Mouse (Mus musculus): ENCODE data around the gene Nap1l2.
A peak's percentile ranks its signal among the peaks of the same experiment; 100 is the strongest.

The Nap1l2 gene

GRCm38 (mm10) chrX:103186431-103186786 lies at the start of gene Nap1l2:
Nap1l2 (minus strand) TSS chrX:103186640.
- ATAC-seq (ENCODE audit: insufficient number of reproducible peaks, low FRiP score, low TSS enrichment), result peak; percentile 96

GRCm38 (mm10) chrX:103215251-103215650 lies 28.8 kb upstream of the Nap1l2 start:
- no peak for ATAC-seq (ENCODE audit: insufficient number of reproducible peaks, low FRiP score, low TSS enrichment)

DNA sequence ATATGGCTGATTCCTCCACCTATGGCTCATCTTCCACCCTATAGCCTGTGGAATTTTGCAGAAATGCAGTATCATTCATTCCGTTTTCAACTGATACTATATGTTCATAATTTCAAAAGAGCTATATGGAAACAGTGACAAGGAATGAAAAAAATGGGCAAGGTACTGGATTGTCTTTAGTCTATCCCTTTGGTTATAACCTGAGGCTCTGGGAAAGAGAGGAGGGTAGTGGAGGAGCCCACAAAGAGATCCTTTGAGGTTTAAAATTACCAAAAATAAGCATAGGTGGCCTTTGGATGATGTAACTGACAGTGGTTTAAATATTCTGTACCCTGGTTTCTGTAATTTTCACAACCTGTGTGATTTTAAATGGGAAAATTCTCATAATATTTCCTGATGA lies 389 bp upstream of the Nap1l2 start:
- ATAC-seq (ENCODE audit: insufficient number of reproducible peaks, low FRiP score, low TSS enrichment), result peak; percentile 42

DNA sequence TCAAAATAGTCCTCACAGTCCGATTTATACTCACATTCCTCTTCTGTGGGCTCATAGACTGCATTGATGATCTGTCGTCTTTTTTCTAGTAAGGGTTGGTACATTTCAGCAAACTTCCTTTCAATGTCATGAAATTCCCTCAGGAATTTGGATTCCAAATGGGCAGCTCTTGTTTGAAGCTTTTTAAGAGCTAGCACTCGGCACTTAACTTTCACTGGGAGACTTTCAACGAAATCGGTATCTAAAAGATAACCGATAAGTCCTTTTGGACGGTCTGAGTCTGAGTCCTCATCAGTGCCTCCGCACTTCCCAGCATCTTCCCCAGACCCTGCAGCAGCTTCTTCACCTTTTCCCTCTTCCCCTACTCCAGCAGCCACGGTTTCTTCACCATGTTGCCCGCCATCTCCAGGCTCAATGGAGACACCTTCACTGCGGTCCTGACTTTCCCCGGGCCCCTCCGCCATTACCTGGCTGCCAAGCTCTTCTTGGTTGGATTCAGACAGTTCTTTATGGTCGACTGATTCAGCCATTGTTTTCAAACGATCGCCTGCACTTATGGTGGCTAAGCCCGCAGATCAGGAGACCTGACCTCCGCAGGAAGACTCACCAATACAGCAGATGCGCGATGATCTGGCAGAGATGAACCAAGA lies 534 bp downstream of the Nap1l2 start:
- peak; percentile 28 for ATAC-seq (ENCODE audit: insufficient number of reproducible peaks, low FRiP score, low TSS enrichment)

DNA sequence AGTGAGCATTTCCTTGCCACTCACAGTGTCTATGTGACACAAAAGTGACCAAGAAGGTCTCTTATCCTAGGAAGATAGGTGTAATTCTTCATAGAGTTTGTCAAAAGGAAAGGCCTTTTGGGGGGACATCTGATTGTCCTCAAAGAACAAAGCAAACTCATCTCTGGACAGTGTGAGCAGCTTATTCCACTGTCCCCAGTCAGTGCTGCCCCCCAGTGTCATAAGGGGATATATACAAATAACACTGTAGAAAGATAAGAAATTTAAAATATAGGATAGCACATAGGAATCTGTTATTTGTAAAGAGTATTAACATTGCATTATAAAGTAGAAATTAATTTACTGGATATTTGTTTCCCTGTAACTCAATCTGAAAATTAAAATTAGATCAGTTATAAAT lies 2.9 kb downstream of the Nap1l2 start:
- ATAC-seq (ENCODE audit: insufficient number of reproducible peaks, low FRiP score, low TSS enrichment), result no peak

DNA sequence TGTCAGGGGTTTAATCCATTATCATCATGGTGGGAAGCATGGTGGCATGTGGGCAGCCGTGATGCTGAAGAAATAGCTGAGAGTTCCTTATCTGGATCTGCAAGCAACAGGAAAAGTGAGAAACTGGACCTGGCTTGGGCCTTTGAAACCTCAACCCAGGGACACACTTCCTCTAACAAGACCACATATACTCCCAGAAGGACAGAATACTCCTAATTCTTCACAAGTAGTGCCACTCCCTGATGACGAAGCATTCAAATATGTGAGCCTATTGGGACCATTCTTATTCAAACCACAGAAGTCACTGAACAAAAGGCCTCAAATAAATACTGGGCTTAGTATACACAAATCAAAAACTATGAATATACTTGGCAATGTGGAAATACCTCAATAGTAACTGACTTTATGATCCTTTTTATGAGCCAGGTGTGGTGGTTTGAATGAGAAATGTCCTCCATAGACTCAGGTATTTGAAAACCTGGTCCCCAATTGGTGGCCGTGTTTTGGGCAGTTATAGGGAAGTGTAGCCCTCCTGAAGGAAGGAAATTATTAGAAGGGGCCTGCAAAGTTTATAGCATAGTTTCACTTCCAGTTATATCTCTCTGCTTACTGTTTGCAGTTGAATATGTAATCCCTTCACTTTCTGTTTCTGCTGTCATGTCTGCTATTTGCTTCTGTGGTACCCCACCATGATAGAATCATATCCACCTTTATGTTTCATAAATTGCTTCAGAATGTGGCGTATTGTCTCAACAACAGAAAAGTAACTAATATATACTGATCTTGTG lies 6.5 kb downstream of the Nap1l2 start:
- no peak for ATAC-seq (ENCODE audit: insufficient number of reproducible peaks, low FRiP score, low TSS enrichment)

- ATAC-seq (ENCODE audit: insufficient number of reproducible peaks, low FRiP score, low TSS enrichment), result peak; percentile 95
Observed at GRCm38 (mm10) chrX:103164948-103165605, 21.4 kb downstream of the Nap1l2 start.

DNA sequence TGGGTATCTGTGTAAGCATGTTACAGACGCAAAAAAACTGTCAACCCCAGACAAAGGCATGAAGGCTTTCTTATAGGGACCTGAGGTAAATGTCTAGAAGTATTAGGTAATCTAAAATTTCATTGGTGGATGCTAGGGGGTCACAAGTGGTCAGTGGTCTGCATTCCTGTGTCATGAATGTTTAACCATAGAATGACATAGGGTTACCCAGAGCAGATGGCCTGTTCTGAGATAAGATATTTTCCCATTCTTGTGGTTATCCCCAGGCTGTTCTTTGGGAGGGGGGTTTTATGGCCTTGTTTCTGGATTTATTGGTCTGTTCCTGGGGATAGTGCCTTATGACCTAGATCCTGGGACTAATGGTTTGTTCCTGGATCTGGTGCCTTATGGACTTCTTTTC lies 30.3 kb downstream of the Nap1l2 start:
- ATAC-seq (ENCODE audit: insufficient number of reproducible peaks, low FRiP score, low TSS enrichment), result no peak

DNA sequence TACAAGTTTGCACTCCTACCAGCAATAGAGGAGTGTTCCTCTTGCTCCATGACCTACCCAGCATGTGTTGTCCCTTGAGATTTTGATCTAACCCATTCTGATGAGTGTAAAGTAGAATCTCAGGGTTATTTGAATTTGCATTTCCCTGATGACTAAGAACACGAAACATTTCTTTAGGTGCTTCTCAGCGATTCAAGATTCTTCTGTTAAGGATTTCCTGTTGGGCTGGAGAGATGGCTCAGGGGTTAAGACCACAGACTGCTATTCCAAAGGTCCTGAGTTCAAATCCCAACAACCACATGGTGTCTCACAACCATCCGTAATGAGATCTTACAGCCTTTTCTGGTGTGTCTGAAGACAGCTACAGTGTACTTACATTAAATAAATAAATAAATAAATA lies 47.9 kb downstream of the Nap1l2 start:
- ATAC-seq (ENCODE audit: insufficient number of reproducible peaks, low FRiP score, low TSS enrichment), result no peak
